Mouse (Mus musculus): ENCODE measurements around the gene Xirp1. TPM values are rescaled to one million over a fixed set of nuclear protein-coding genes. Genes with fewer than 3 reads are reported as not detected.

Xirp1 gene
- total RNA-seq, 4 experiments from 2014 or later: 130 to 157 (median 141) TPM

DNA sequence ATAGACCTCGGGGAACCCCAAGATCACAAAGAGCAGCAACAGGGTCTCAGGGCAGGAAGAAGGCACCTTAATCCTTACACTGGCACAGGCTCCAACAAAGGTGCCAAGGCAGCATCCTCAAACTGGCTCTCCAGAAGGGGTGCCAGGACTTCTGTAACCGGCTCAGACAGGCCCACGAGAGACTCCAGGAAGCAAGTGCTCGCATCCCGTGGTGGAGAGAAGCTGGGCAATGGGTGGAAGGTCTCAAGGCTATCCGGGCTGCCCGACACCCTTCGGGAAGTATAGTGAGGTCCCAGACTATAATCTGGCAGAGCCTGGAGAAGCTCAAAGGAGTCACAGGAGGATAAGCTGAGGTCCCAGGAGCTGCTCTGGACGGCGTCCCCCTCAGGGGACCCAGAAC, 51.2 kb downstream of the Xirp1 start:
- DNase-seq (ENCODE audit: low spot score): no peak

DNA sequence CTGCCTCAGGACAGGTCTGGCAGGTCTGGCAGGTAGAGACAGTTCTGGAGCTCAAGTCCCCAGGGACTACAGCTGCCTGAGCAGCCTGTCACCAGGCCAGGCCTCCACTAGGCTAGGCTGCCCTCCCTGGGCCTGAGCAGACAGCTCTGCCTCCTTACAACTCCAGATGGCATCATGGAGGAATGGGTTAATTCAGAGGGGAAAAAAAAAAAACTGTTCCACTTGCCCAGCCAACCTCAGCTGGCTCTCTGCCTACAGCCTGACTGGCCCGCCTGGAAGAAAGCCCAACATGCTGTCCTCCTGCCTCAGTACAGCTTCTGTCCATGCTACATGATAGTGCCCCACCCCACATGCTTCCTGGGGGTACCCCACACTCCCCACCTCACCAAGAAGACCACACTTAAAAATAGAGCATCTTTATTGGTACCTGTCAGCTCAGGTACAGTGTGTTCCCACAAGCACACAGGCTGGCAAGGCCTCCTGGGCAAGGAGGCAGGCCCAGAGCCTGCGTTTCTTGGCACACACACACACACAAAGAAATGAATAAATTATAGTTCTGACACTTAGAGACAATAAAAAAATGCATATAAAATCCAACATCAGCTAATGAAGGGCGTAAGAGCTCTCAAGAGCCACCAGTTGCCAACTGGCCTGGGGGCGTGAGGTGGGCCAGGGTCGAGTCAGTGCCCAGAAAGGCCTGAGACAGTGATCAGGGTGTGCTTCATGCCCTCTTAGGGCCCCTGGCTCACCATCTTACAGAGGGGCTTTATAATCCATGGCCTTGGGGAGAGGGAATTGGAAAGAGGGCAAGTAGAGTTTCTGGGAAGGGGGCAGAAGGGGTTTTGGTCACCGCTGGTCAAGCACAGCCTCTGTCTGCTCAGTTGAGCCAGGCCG, 52.4 kb downstream of the Xirp1 start:
- no peak for DNase-seq (ENCODE audit: low spot score)

DNA sequence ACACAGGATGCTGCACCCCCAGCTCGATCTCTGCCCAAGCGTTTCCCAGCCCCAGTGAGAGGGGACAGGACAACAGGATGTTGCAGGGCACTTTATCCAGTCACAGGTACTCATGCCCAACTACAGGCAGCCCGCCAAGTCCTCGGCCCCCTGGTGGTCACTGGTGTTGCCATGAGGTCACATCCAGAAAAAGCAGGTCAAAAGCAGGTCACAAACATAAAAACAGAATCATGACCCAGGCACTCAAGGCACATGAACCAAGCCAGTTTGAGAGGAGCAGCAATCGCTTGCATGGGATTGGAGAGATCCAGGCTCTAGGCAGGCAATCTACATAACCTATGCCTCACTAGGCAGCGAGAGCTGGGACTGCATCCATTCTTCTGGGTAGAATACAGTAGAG, 53.2 kb downstream of the Xirp1 start:
- no peak for DNase-seq (ENCODE audit: low spot score)

DNA sequence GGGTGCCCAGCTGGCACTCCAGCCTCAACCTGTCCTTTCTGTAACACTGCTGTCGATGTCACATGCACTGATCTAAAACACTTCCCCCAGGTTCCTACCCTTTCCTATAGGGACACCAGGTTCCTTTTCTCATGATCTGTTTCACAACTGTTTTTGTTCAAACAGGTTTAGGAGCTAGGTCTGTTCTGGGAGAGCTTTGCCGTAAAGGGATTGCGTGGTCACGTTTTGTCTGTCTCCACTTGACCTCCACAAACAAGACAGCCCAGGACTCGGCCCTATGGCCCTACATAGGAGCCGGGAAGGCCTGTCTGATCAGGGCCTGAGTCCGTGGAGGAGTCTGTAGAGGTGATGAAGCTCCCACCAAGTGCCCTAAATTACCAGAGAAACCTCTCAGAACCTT, 53.6 kb downstream of the Xirp1 start:
- no peak for DNase-seq (ENCODE audit: low spot score)

DNA sequence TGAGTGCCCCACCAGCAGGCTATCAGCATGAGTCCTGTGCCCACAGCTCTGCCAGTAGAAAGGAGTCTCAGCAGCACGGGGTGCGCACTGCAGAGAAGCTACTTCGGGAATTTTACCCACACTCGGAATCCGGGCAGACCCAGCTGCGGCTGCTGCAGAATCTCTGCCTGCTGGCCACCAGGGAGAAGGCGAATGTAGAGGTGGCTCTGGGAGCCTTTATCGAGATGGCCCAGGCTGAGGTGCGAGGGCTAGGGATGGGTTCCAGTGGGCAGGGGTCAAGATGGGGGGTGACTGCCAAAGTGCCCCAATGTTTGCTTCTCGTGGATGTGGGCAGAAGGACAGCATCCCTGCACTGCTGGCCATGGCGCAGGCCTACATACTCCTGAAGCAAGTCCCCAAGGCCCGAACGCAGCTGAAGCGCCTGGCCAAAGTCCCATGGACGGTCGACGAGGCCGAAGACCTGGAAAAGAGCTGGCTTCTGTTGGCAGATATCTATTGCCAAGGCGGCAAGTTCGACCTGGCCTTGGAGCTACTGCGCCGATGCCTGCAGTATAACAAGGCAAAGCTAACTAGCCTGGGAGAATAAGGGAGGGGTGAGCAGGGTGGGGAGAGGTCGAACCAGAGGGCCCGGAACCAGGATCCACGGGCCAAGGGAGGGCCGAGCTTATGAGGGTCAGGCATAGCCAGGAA, 57.0 kb downstream of the Xirp1 start:
- no peak for DNase-seq (ENCODE audit: low spot score)

DNA sequence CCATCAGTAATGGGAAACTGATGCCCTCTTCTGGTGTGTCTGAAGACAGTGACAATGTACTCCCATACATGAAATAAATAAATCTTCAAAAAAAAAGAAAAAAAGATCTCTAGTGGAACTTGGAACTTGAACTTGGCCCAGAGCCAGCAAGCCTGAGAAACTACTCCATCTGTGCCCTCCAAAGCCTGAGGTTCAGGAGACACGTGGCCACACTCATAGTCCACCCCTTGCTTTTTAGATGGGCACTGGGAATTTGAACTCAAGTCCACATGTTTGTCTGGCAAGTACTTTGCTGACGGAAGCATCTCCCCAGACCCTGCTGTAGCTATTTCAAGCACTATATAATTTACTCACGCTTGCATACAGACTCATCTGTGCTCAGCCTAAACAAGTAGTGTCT, 58.2 kb downstream of the Xirp1 start:
- DNase-seq (ENCODE audit: low spot score): no peak

DNA sequence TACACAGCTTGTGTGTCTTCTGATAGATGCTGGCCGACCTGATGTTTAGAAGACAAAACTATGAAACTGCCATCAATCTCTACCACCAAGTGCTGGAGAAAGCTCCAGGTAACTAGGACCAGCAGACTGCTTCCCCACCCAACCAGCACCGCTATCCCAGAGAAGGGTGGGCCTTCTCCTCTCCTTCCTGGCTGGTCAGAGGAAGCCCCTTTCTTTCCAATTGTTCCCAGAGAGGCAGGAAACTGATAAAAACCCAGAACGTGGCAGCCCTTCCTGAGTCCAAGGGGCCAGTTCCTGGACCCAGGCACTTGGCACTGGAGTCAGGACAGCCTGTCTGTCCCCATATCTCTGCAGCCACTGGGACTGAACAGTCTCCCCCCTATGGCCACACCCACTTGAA, 59.2 kb downstream of the Xirp1 start:
- peak; percentile 61 for DNase-seq (ENCODE audit: low spot score)

Other genes with a start within 250 kb of the Xirp1 start
- gene Scn11a, start 198.1 kb downstream of the Xirp1 start, total RNA-seq (2022): under 1 TPM in 1 of 4 experiments, not detected in 3; 0.09 TPM
- 10 to 100 TPM; 22.3 to 25.9 (median 23.6) TPM for gene Wdr48, start 128.7 kb downstream of the Xirp1 start, total RNA-seq (2022)
- 10 to 100 TPM; 35.0 to 41.4 (median 37.9) TPM for gene Gorasp1, start 86.0 kb downstream of the Xirp1 start, total RNA-seq (2022)
- gene Ttc21a, start 86.0 kb downstream of the Xirp1 start, total RNA-seq (2022): under 1 TPM in 1 of 4 experiments, not detected in 3; 0.09 TPM
- gene Csrnp1, start 38.9 kb downstream of the Xirp1 start, total RNA-seq (2022): 10 to 100 TPM; 10.9 to 32.1 (median 16.1) TPM
- 1 to 10 TPM in 2 of 4 experiments, under 1 TPM in 2; 0.89 to 1.3 (median 1.1) TPM for gene Cx3cr1, start 46.3 kb upstream of the Xirp1 start, total RNA-seq (2022)
- gene Ccr8, start 68.5 kb upstream of the Xirp1 start, total RNA-seq (2022): not detected
- 10 to 100 TPM; 20.0 to 23.2 (median 21.8) TPM for gene Slc25a38, start 86.8 kb upstream of the Xirp1 start, total RNA-seq (2022)
- gene Rpsa, start 104.1 kb upstream of the Xirp1 start, total RNA-seq (2022): 100 to 1,000 TPM; 429 to 518 (median 467) TPM
- under 1 TPM in 3 of 4 experiments, not detected in 1; 0.16 to 0.53 (median 0.33) TPM for gene Mobp, start 126.1 kb upstream of the Xirp1 start, total RNA-seq (2022)